Mouse (Mus musculus) T-helper 17 cell (primary cell): ENCODE data around the gene Gnas.

Source experiments
- in situ Hi-C, 2 experiments: fragments of 300-600 bp; cut with MboI, MseI; formaldehyde crosslinking; loops; 1 replicate in 1 of 2; 2 replicates in 1 of 2; pipeline ENCODE4 v1.15.1; 2025; ENCODE audit warnings: high pct_unique_total_duplicates in 2 of 2

Gene Gnas

GRCm38 (mm10) chr2:174291662-174292030, 7.5 kb downstream of the Gnas start:
- in situ Hi-C loops, result loop anchor here (5.0 to 10.0 kb wide), 2 partner anchors 707 to 719 kb away; no protein-coding TSS in a partner anchor

- in situ Hi-C loops, result loop anchor here (5.0 to 10.0 kb wide), 2 partner anchors 710 to 722 kb away; no protein-coding TSS in a partner anchor
Observed at GRCm38 (mm10) chr2:174294457-174294856, 10.3 kb downstream of the Gnas start.

GRCm38 (mm10) chr2:174295175-174295899, 11.2 kb downstream of the Gnas start:
- in situ Hi-C loops, result loop anchor here in 1 of 2 experiments (10.0 kb wide), 1 partner anchor 711 kb away; no protein-coding TSS in a partner anchor

GRCm38 (mm10) chr2:174295900-174296465, 11.9 kb downstream of the Gnas start:
- in situ Hi-C loops, result loop anchor here in 1 of 2 experiments (10.0 kb wide), 1 partner anchor 711 kb away; no protein-coding TSS in a partner anchor

GRCm38 (mm10) chr2:174297086-174297571, 13.0 kb downstream of the Gnas start:
- in situ Hi-C loops, result loop anchor here in 1 of 2 experiments (10.0 kb wide), 1 partner anchor 712 kb away; no protein-coding TSS in a partner anchor

- in situ Hi-C loops, result loop anchor here in 1 of 2 experiments (10.0 kb wide), 1 partner anchor 713 kb away; no protein-coding TSS in a partner anchor
Observed at GRCm38 (mm10) chr2:174297851-174298250, 13.7 kb downstream of the Gnas start.

GRCm38 (mm10) chr2:174298471-174298870, 14.4 kb downstream of the Gnas start:
- in situ Hi-C loops, result loop anchor here in 1 of 2 experiments (10.0 kb wide), 1 partner anchor 714 kb away; no protein-coding TSS in a partner anchor

- in situ Hi-C loops, result loop anchor here in 1 of 2 experiments (10.0 kb wide), 1 partner anchor 714 kb away; no protein-coding TSS in a partner anchor
Observed at GRCm38 (mm10) chr2:174299091-174299770, 15.1 kb downstream of the Gnas start.

GRCm38 (mm10) chr2:174299771-174300160, 15.6 kb downstream of the Gnas start:
- in situ Hi-C loops, result loop anchor here in 1 of 2 experiments (5.0 to 10.0 kb wide), 2 partner anchors 553 to 715 kb away; no protein-coding TSS in a partner anchor

GRCm38 (mm10) chr2:174300186-174300585, 16.1 kb downstream of the Gnas start:
- in situ Hi-C loops, result loop anchor here in 1 of 2 experiments (5.0 kb wide), 1 partner anchor 552 kb away; no protein-coding TSS in a partner anchor

GRCm38 (mm10) chr2:174300666-174301065, 16.5 kb downstream of the Gnas start:
- in situ Hi-C loops, result loop anchor here in 1 of 2 experiments (5.0 kb wide), 1 partner anchor 552 kb away; no protein-coding TSS in a partner anchor

- in situ Hi-C loops, result loop anchor here in 1 of 2 experiments (5.0 kb wide), 1 partner anchor 550 kb away; no protein-coding TSS in a partner anchor
Observed at GRCm38 (mm10) chr2:174302526-174302925, 18.4 kb downstream of the Gnas start.

- in situ Hi-C loops, result loop anchor here in 1 of 2 experiments (5.0 kb wide), 1 partner anchor 552 kb away; no protein-coding TSS in a partner anchor
Observed at GRCm38 (mm10) chr2:174305646-174306045, 21.5 kb downstream of the Gnas start.

- in situ Hi-C loops, result loop anchor here in 1 of 2 experiments (5.0 kb wide), 1 partner anchor 549 kb away; no protein-coding TSS in a partner anchor
Observed at GRCm38 (mm10) chr2:174307903-174308302, 23.8 kb downstream of the Gnas start.

GRCm38 (mm10) chr2:174310913-174311514, 26.9 kb downstream of the Gnas start:
- in situ Hi-C loops, result loop anchor here in 1 of 2 experiments (5.0 kb wide), 1 partner anchor 361 kb away; no protein-coding TSS in a partner anchor

GRCm38 (mm10) chr2:174311613-174312012, 27.5 kb downstream of the Gnas start:
- in situ Hi-C loops, result loop anchor here in 1 of 2 experiments (5.0 kb wide), 1 partner anchor 361 kb away; no protein-coding TSS in a partner anchor

- in situ Hi-C loops, result loop anchor here in 1 of 2 experiments (5.0 kb wide), 1 partner anchor 360 kb away; no protein-coding TSS in a partner anchor
Observed at GRCm38 (mm10) chr2:174312118-174312647, 28.1 kb downstream of the Gnas start.

GRCm38 (mm10) chr2:174312661-174313060, 28.5 kb downstream of the Gnas start:
- in situ Hi-C loops, result loop anchor here in 1 of 2 experiments (5.0 kb wide), 1 partner anchor 360 kb away; no protein-coding TSS in a partner anchor

GRCm38 (mm10) chr2:174315445-174315844, 31.3 kb downstream of the Gnas start:
- in situ Hi-C loops, result loop anchor here (5.0 kb wide), 2 partner anchors 87 to 347 kb away; no protein-coding TSS in a partner anchor

GRCm38 (mm10) chr2:174316661-174317060, 32.5 kb downstream of the Gnas start:
- in situ Hi-C loops, result loop anchor here (5.0 kb wide), 2 partner anchors 86 to 346 kb away; no protein-coding TSS in a partner anchor
